ENCODE assay signal across 21 mouse cellular contexts in the genomic region with DNA sequence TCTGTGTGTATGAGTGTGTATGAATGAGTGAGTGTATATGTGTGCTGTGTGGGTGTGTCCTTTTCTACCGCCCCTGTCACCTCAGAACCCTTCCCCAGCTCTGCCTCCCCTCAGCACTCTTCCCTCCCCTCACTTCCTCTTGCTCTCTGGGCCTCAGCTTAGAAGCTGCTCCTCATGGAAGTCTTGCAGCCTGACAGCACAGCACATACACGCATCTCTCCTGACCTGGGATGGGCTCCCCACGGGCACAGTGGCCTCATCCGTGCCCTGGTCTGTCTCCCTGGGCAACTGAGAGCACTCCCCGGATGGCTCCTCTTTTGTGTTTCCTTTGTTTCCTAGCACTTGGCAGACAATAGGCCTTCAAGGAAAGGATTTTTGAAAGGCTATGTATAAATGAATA. TPM values are rescaled to one million over a fixed set of nuclear protein-coding genes. Genes with fewer than 3 reads are reported as not detected.
DNase-seq lines count a peak whose midpoint lies in the region; ATAC-seq and TF ChIP-seq lines count a peak whose summit lies in the region.
"Had no signal": no experiment of that assay in that cellular context is flagged by ENCODE, and none has a peak within 500 bp of the region (broad histone marks: within the 10 kb centered on the region; RNA-seq: fewer than 3 reads in every experiment).

No protein-coding gene starts in this region.

- no peaks in the 10 kb centered on the region for H3K36me3 ChIP-seq in forebrain, embryonic 10.5 days (replicated peaks)
- no peaks in the 10 kb centered on the region for H3K36me3 ChIP-seq in forebrain, embryonic 13.5 days (ENCODE audit: poor library complexity, severe bottlenecking)
- no peaks in the 10 kb centered on the region for H3K36me3 ChIP-seq in midbrain, embryonic 11.5 days (ENCODE audit: control insufficient read depth, insufficient read depth, low read length)
- no peaks in the 10 kb centered on the region for H3K36me3 ChIP-seq in midbrain, postnatal 0 days (ENCODE audit: insufficient read depth, low read length)
- H3K36me3 ChIP-seq in erythroblast, embryonic 14.5 days (ENCODE audit: control insufficient read depth) = peaks cover 37% of the 10 kb centered on the region
- no peaks in the 10 kb centered on the region for H3K36me3 ChIP-seq in liver, embryonic 16.5 days (ENCODE audit: control insufficient read depth, insufficient read depth)
- H3K36me3 ChIP-seq: embryonic facial prominence, embryonic 15.5 days; forebrain, embryonic 12.5 days; neural tube, embryonic 12.5 days had no signal

- H3K4me1 ChIP-seq in forebrain, embryonic 10.5 days = peaks cover 15% of the 10 kb centered on the region
- no peaks in the 10 kb centered on the region for H3K4me1 ChIP-seq in forebrain, embryonic 13.5 days
- H3K4me1 ChIP-seq in midbrain, embryonic 11.5 days (ENCODE audit: control insufficient read depth, insufficient read depth, low read length) = peaks cover 13% of the 10 kb centered on the region
- H3K4me1 ChIP-seq in midbrain, postnatal 0 days (ENCODE audit: insufficient read depth, low read length) = no peaks in the 10 kb centered on the region
- H3K4me1 ChIP-seq in erythroblast, embryonic 14.5 days (ENCODE audit: control insufficient read depth) = peaks cover 80% of the 10 kb centered on the region
- H3K4me1 ChIP-seq in liver, embryonic 16.5 days (ENCODE audit: control insufficient read depth, low read depth, low read length) = peaks cover 59% of the 10 kb centered on the region

- H3K4me3 ChIP-seq in forebrain, embryonic 10.5 days = no peak overlapping the region
- no peak overlapping the region for H3K4me3 ChIP-seq in forebrain, embryonic 13.5 days
- H3K4me3 ChIP-seq in midbrain, embryonic 11.5 days (ENCODE audit: low read depth, low read length) = no peak overlapping the region
- no peak overlapping the region for H3K4me3 ChIP-seq in midbrain, postnatal 0 days (ENCODE audit: low read depth, low read length)
- H3K4me3 ChIP-seq in erythroblast, embryonic 14.5 days (replicated peaks) = peak overlapping the region; percentile 59
- H3K4me3 ChIP-seq in liver, embryonic 16.5 days (ENCODE audit: low read depth, low read length) = no peak overlapping the region
- H3K4me3 ChIP-seq: embryonic facial prominence, embryonic 15.5 days; forebrain, embryonic 12.5 days; neural tube, embryonic 12.5 days had no signal

- 0 out of 2 replicates have a peak, but pooled peaks cover 5% of the 10 kb centered on the region for H3K27me3 ChIP-seq in forebrain, embryonic 10.5 days (ENCODE audit: poor library complexity, severe bottlenecking)
- H3K27me3 ChIP-seq in forebrain, embryonic 13.5 days = no peaks in the 10 kb centered on the region
- H3K27me3 ChIP-seq in midbrain, embryonic 11.5 days (ENCODE audit: control insufficient read depth, insufficient read depth, low read length) = no peaks in the 10 kb centered on the region
- no peaks in the 10 kb centered on the region for H3K27me3 ChIP-seq in midbrain, postnatal 0 days (ENCODE audit: insufficient read depth, low read length)
- H3K27me3 ChIP-seq in erythroblast, embryonic 14.5 days (ENCODE audit: control insufficient read depth) = no peaks in the 10 kb centered on the region; the same call in 1 of the 2 replicates
- no peaks in the 10 kb centered on the region for H3K27me3 ChIP-seq in liver, embryonic 16.5 days (ENCODE audit: control insufficient read depth, insufficient read depth, low read depth, low read length)
- H3K27me3 ChIP-seq: embryonic facial prominence, embryonic 15.5 days; neural tube, embryonic 12.5 days had no signal

- H3K27ac ChIP-seq in forebrain, embryonic 10.5 days = peak overlapping the region; percentile 45
- no peak overlapping the region for H3K27ac ChIP-seq in forebrain, embryonic 13.5 days
- no peak overlapping the region for H3K27ac ChIP-seq in midbrain, embryonic 11.5 days (ENCODE audit: low read depth, low read length)
- H3K27ac ChIP-seq in midbrain, postnatal 0 days (ENCODE audit: low read depth, low read length) = no peak overlapping the region
- peak overlapping the region; percentile 100 for H3K27ac ChIP-seq in liver, embryonic 16.5 days (ENCODE audit: low read length)
- H3K27ac ChIP-seq: embryonic facial prominence, embryonic 15.5 days; forebrain, embryonic 12.5 days; kidney, postnatal 0 days; neural tube, embryonic 12.5 days had no signal

- no peak overlapping the region for H3K4me2 ChIP-seq in forebrain, embryonic 13.5 days
- no peak overlapping the region for H3K4me2 ChIP-seq in midbrain, embryonic 11.5 days
- no peak overlapping the region for H3K4me2 ChIP-seq in midbrain, postnatal 0 days (ENCODE audit: low read depth, low read length, poor library complexity, severe bottlenecking)
- 0 out of 2 replicates have a peak overlapping the region, but pooled peaks have one; percentile 69 for H3K4me2 ChIP-seq in liver, embryonic 16.5 days (ENCODE audit: low read depth, low read length)
- H3K4me2 ChIP-seq: embryonic facial prominence, embryonic 15.5 days; forebrain, embryonic 12.5 days; neural tube, embryonic 12.5 days had no signal

- whole genome bisulfite sequencing in forebrain, embryonic 10.5 days = 27% methylated on average over 5 of the region's 5 CpGs
- WGBS in forebrain, embryonic 13.5 days = 16% methylated on average over 5 of the region's 5 CpGs
- 9% methylated on average over 4 of the region's 5 CpGs for WGBS in midbrain, embryonic 11.5 days
- WGBS in midbrain, postnatal 0 days = 13% methylated on average over 5 of the region's 5 CpGs
- 47% methylated on average over 5 of the region's 5 CpGs for WGBS in liver, embryonic 16.5 days (ENCODE audit: insufficient replicate concordance)

- peaks cover 7% of the 10 kb centered on the region; the same call in 1 of the 2 replicates for H3K9me3 ChIP-seq in forebrain, embryonic 10.5 days
- peaks cover 7% of the 10 kb centered on the region for H3K9me3 ChIP-seq in forebrain, embryonic 13.5 days (replicated peaks)
- H3K9me3 ChIP-seq in midbrain, embryonic 11.5 days (ENCODE audit: control insufficient read depth, low read length) = no peaks in the 10 kb centered on the region; the same call in 1 of the 2 replicates
- H3K9me3 ChIP-seq in midbrain, postnatal 0 days (ENCODE audit: low read length) = no peaks in the 10 kb centered on the region
- H3K9me3 ChIP-seq in erythroblast, embryonic 14.5 days (ENCODE audit: control insufficient read depth, low read length) = peaks cover 23% of the 10 kb centered on the region
- H3K9me3 ChIP-seq in liver, embryonic 16.5 days (replicated peaks; ENCODE audit: control insufficient read depth, low read length) = peaks cover 3% of the 10 kb centered on the region; the same call in 1 of the 2 replicates

- no peak for TF ChIP-seq CTCF in midbrain, postnatal 0 days (IDR thresholded peaks at IDR 0.05)

- DNase-seq in forebrain, embryonic 10.5 days (ENCODE audit: extremely low spot score, low spot score) = no peak
- DNase-seq in midbrain, embryonic 11.5 days (ENCODE audit: low spot score, missing footprints) = peak; percentile 90
- DNase-seq in midbrain, postnatal 0 days (ENCODE audit: low spot score) = no peak
- DNase-seq in thymus, postnatal 4 days = no peak
- DNase-seq: adrenal gland, adult 8-10 months; cerebellum, adult 9-10 months; gastrocnemius, postnatal 10 days; heart, adult 18-20 months; heart, postnatal 36 days; kidney, adult 18-20 months; lung, adult 18-20 months; right cerebral cortex, postnatal 25 days; thymus, adult 2 months had no signal

- no peak for ATAC-seq in forebrain, embryonic 13.5 days
- ATAC-seq in midbrain, embryonic 11.5 days (ENCODE audit: low FRiP score) = no peak
- ATAC-seq in midbrain, postnatal 0 days (ENCODE audit: low FRiP score) = no peak
- no peak for ATAC-seq in liver, embryonic 16.5 days (ENCODE audit: low read depth)
- no peak for ATAC-seq in inflammation-experienced regulatory T-cells, adult 6 months

- no peak overlapping the region for H3K9ac ChIP-seq in forebrain, embryonic 13.5 days
- no peak overlapping the region for H3K9ac ChIP-seq in midbrain, embryonic 11.5 days (ENCODE audit: low read length)
- H3K9ac ChIP-seq in midbrain, postnatal 0 days (replicated peaks; ENCODE audit: low read length, poor library complexity, severe bottlenecking) = no peak overlapping the region
- peak overlapping the region; percentile 80 for H3K9ac ChIP-seq in liver, embryonic 16.5 days (ENCODE audit: low read depth, low read length)
- H3K9ac ChIP-seq: embryonic facial prominence, embryonic 15.5 days; forebrain, embryonic 12.5 days; neural tube, embryonic 12.5 days had no signal

RNA-seq across cellular contexts. Expression of gene Phospho1, which starts 14.7 kb away (rescaled TPM):
- not detected in 2 replicates for polyA plus RNA-seq in forebrain, embryonic 10.5 days (2016; fragmentation: Nextera tagmentation; extraction: Ambion mirVana)
- polyA plus RNA-seq in forebrain, embryonic 13.5 days (2015; fragmentation: Nextera tagmentation; extraction: Ambion mirVana) = not detected in 2 replicates
- not detected in 2 replicates for polyA plus RNA-seq in midbrain, embryonic 11.5 days (2014; fragmentation: Nextera tagmentation; extraction: Ambion mirVana)
- 0.85 and 2.1 TPM in 2 replicates for total RNA-seq in midbrain, postnatal 0 days (2014; rRNA removed)
- not detected in 2 replicates for polyA plus RNA-seq in midbrain, postnatal 0 days (2015; fragmentation: Nextera tagmentation; extraction: Ambion mirVana)
- 161 and 210 TPM in 2 replicates for polyA plus RNA-seq in erythroblast, embryonic 14.5 days (2012)
- polyA plus RNA-seq in liver, embryonic 16.5 days (2015; fragmentation: Nextera tagmentation; extraction: Ambion mirVana) = 6.5 and 7.7 TPM in 2 replicates
- polyA plus RNA-seq in inflammation-experienced regulatory T-cells, adult 6 months (2017; shearing (Covaris generic)) = not detected
- polyA plus RNA-seq: forebrain, embryonic 12.5 days; kidney, postnatal 0 days; neural tube, embryonic 12.5 days had no signal

RNA-seq across cellular contexts. Expression of gene Gngt2, which starts 27.4 kb away (rescaled TPM):
- polyA plus RNA-seq in forebrain, embryonic 10.5 days (2016; fragmentation: Nextera tagmentation; extraction: Ambion mirVana) = 6.7 and 7.3 TPM in 2 replicates
- polyA plus RNA-seq in forebrain, embryonic 13.5 days (2015; fragmentation: Nextera tagmentation; extraction: Ambion mirVana) = 1.4 and 2.8 TPM in 2 replicates
- polyA plus RNA-seq in midbrain, embryonic 11.5 days (2014; fragmentation: Nextera tagmentation; extraction: Ambion mirVana) = 4.9 and 5.6 TPM in 2 replicates
- 2.9 and 3.3 TPM in 2 replicates for total RNA-seq in midbrain, postnatal 0 days (2014; rRNA removed)
- polyA plus RNA-seq in midbrain, postnatal 0 days (2015; fragmentation: Nextera tagmentation; extraction: Ambion mirVana) = 2.4 TPM in 2 replicates
- polyA plus RNA-seq in erythroblast, embryonic 14.5 days (2012) = 0.18 and 0.59 TPM in 2 replicates
- 21.1 and 23.2 TPM in 2 replicates for polyA plus RNA-seq in liver, embryonic 16.5 days (2015; fragmentation: Nextera tagmentation; extraction: Ambion mirVana)
- polyA plus RNA-seq in inflammation-experienced regulatory T-cells, adult 6 months (2017; shearing (Covaris generic)) = 10 to 100 TPM; 35.4 to 54.7 (median 53.1) TPM

RNA-seq across cellular contexts. Expression of gene Abi3, which starts 32.7 kb away (rescaled TPM):
- polyA plus RNA-seq in forebrain, embryonic 10.5 days (2016; fragmentation: Nextera tagmentation; extraction: Ambion mirVana) = 2.3 and 4.6 TPM in 2 replicates
- 0.96 and 1.5 TPM in 2 replicates for polyA plus RNA-seq in forebrain, embryonic 13.5 days (2015; fragmentation: Nextera tagmentation; extraction: Ambion mirVana)
- 1.2 and 2.1 TPM in 2 replicates for polyA plus RNA-seq in midbrain, embryonic 11.5 days (2014; fragmentation: Nextera tagmentation; extraction: Ambion mirVana)
- total RNA-seq in midbrain, postnatal 0 days (2014; rRNA removed) = 1.0 and 1.1 TPM in 2 replicates
- polyA plus RNA-seq in midbrain, postnatal 0 days (2015; fragmentation: Nextera tagmentation; extraction: Ambion mirVana) = 1.5 TPM in 2 replicates
- polyA plus RNA-seq in erythroblast, embryonic 14.5 days (2012) = 0.61 and 1.0 TPM in 2 replicates
- polyA plus RNA-seq in liver, embryonic 16.5 days (2015; fragmentation: Nextera tagmentation; extraction: Ambion mirVana) = 5.3 and 7.6 TPM in 2 replicates
- polyA plus RNA-seq in inflammation-experienced regulatory T-cells, adult 6 months (2017; shearing (Covaris generic)) = 100 to 1,000 TPM in 1 of 3 experiments, 10 to 100 TPM in 2; 38.9 to 105 (median 50.8) TPM

Comparison
In these comparisons a context has a peak if more than half of its experiments do, and no peak if none do; other contexts are left out.
1. H3K27ac ChIP-seq: peak in forebrain, embryonic 10.5 days (single experiment) and liver, embryonic 16.5 days (single experiment); none in forebrain, embryonic 13.5 days (single experiment), midbrain, embryonic 11.5 days (single experiment) and midbrain, postnatal 0 days (single experiment).
2. RNA of gene Phospho1, which starts 14.7 kb away (polyA plus RNA-seq): 161 to 210 TPM in erythroblast, embryonic 14.5 days; 6.5 to 7.7 TPM in liver, embryonic 16.5 days, not detected in midbrain, postnatal 0 days, not detected in forebrain, embryonic 13.5 days, not detected in forebrain, embryonic 10.5 days, not detected in midbrain, embryonic 11.5 days and not detected in inflammation-experienced regulatory T-cells, adult 6 months; every median in the first group is over 10 times any median in the second.